Mouse (Mus musculus) brain, embryonic 14.5 days (tissue): ENCODE results near the gene Ttc9. TPM values are rescaled to one million over a fixed set of nuclear protein-coding genes. Genes with fewer than 3 reads are reported as not detected.
A peak's percentile ranks its signal among the peaks of the same experiment; 100 is the strongest.

Experiments used
- DNase-seq: peaks from one replicate; pipeline ENCODE4 v3.0.0-alpha.2; 2011; ENCODE audit warnings: low read depth
- CTCF ChIP-seq: fragments of 200-500 bp; IDR thresholded peaks from 2 replicates; pipeline ENCODE4 v1.5.1; 2012; ENCODE audit warnings: inconsistent platforms, mild to moderate bottlenecking, moderate library complexity, borderline replicate concordance; ENCODE audit not compliant: insufficient read depth, insufficient read length; ENCODE audit errors: extremely low read depth
- POLR2A ChIP-seq: fragments of 200-500 bp; IDR thresholded peaks from 2 replicates; pipeline ENCODE4 v1.6.1; 2012; ENCODE audit warnings: mild to moderate bottlenecking, inconsistent platforms, borderline replicate concordance; ENCODE audit not compliant: poor library complexity, insufficient read depth, insufficient read length, severe bottlenecking; ENCODE audit errors: extremely low read depth
- polyA plus RNA-seq: library from polyadenylated mRNA; depleted of rRNA; stranded (reverse); fragments of >200 nt; gene quantifications from 2 replicates; pipeline ENCODE4 v1.2.3, GENCODE M21; 2012

Ttc9 gene
- polyA plus RNA-seq, 1 experiment = 20.2 TPM

GRCm38 (mm10) chr12:81663906-81664305 lies 32.9 kb downstream of the Ttc9 start:
- TF ChIP-seq CTCF (no peak), POLR2A (no peak)
- DNase-seq = no peak

GRCm38 (mm10) chr12:81668406-81668805 lies 37.4 kb downstream of the Ttc9 start:
- DNase-seq = no peak
- TF ChIP-seq CTCF (no peak), POLR2A (no peak)

GRCm38 (mm10) chr12:81675557-81675956 lies 44.5 kb downstream of the Ttc9 start:
- TF ChIP-seq POLR2A (no peak), CTCF (no peak)
- no peak for DNase-seq

DNA sequence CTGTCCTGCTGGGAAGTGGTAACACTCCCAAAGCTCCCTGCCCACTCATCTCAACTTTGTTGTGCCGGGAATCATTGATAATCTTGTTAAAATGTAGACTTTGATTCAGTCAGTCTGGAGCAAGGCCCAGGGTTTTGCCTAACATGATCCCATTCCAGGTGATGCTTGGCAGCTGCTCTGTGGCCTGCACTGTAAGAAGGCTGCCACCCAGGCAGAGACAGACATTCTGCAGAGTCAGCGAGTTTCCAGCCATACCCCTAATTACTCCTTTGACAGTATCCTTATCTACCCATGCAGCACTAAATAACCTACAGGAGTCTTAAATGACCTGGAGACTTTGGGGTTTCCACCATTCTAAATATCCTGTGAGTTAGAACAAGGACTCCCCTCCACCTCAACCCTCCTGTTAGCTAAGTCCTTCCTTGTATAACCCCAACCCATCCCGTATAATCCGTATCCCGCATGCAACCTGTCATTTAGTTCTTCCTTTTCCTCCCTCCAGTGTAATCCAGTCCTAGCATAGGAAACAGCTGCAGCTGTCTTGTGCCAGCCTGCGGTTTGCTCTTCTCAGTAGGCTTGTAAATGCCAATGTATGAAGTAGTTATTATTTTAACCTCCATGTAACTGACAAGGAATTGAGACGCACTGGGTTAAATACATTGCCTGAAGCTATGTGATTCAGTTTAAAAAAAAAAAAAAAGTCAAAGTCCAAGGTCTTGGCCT lies 48.9 kb downstream of the Ttc9 start:
- TF ChIP-seq POLR2A (no peak), CTCF (no peak)
- no peak for DNase-seq

DNA sequence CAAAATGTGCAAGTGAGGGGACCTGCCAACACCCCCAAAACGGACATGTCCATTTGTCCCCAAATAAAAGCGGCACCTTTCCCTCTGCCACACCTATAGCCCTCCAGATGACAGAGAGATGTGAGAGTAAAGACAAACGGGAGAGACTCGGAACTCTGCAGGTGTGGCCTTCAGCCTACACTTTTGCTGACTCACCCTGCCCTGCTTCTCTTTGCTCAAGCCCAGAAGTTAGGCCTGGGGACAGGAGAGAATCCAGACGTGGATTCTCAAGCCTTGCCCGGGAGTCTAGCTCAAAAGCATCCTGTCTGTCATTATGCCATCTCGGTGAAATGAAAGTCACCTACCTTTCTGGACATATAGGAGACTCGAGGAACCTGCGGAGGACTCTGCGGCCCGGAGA lies 52.3 kb downstream of the Ttc9 start:
- DNase-seq = no peak
- TF ChIP-seq POLR2A = no peak
- TF ChIP-seq CTCF = no peak

DNA sequence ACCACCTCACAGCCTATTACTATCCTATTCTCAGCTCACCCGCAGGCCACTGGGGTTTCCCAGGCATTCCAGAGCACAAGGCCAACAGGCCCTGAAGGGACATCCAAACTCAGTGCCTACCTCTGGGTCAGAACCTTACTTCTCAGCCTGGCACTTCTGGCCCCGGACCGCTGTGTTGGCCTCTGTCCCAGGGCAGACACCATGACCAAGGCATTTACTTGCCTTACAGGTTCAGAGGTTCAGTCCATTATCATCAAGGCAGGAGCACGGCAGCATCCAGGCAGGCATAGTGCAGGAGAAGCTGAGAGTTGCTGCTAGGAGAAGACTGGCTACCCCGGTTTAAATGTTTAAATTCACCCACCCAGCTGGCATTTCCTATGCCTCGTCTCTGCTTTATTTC lies 53.0 kb downstream of the Ttc9 start:
- TF ChIP-seq POLR2A (no peak), CTCF (no peak)
- DNase-seq = no peak

GRCm38 (mm10) chr12:81685981-81686380 lies 54.9 kb downstream of the Ttc9 start:
- DNase-seq = no peak
- no peak for TF ChIP-seq POLR2A
- no peak for TF ChIP-seq CTCF

DNA sequence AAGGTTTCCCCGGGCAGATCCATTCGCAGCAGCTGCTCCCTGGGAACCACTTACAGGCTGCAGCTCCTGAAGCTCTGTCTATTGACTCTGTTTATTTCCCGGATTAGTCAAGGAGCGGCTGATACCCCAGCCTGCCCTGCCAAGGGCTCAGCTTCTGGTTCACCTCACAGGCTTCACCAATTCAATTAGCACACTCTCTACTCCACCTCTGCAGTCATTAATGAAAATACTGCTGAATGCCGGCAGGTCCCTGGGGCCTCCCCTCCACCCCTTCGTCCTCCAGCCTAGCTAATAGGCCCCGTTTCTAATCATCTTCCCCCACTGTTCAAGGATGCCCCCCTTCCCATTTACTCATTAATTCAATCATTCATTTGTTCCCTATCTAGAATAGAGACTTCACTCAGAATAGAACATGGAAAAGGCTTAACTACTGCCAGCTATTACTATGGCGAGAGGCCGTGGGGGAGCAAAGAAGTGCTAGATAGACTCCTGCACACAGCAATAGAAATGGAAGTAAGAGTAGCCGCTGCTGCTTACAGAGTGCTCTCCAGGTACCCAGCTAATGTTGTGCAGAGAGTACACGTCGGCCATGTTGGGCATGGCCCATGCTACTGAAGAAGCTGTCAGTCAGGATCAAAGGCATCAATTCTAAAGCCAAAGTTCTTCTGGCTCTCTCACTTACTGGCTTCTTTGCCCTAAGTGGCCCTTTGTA lies 55.5 kb downstream of the Ttc9 start:
- DNase-seq = peak; percentile 87
- no peak for TF ChIP-seq CTCF
- TF ChIP-seq POLR2A = no peak

- TF ChIP-seq CTCF (no peak), POLR2A (no peak)
These were observed 56.8 kb downstream of the Ttc9 start for GRCm38 (mm10) chr12:81687873-81688272.

GRCm38 (mm10) chr12:81688537-81688936 lies 57.5 kb downstream of the Ttc9 start:
- DNase-seq = no peak

More at GRCm38 (mm10) chr12:81687873-81688272, 56.8 kb downstream of the Ttc9 start:
- DNase-seq = no peak

GRCm38 (mm10) chr12:81689505-81690056 lies 58.5 kb downstream of the Ttc9 start:
- TF ChIP-seq CTCF (no peak; the same call in 1 of the 2 replicates), POLR2A (no peak)
- DNase-seq = peak; percentile 20

More at GRCm38 (mm10) chr12:81688537-81688936, 57.5 kb downstream of the Ttc9 start:
- TF ChIP-seq POLR2A (no peak), CTCF (no peak)
